Mouse (Mus musculus): ENCODE measurements around the gene Cdt1. TPM values are rescaled to one million over a fixed set of nuclear protein-coding genes. Genes with fewer than 3 reads are reported as not detected.
"Not testable (repeated sequence)": the region's sequence is repeated elsewhere in the genome, so short reads cannot be mapped to it uniquely, and the experiment has no call there.

The Cdt1 gene
- polyA plus RNA-seq, 1 experiment from 2014 or later = 7.0 TPM

DNA sequence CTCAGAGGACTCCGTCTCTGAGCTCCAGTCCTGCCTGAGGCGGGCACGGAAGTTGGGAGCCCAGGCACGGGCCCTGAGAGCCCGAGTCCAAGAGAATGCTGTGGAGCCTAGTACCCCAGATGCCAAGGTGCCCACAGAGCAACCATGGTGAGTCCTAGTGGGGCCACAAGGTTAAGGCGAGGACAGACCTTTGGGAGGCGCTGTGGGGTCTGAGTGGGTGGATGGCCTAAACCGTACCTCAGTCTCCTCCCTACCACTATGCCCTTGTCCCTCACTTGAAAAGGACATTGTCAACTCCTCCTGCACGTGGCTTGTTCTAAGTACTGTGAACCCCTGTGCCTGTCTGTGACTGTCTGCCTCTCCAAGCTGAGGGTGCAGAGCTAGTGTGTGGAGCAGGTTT lies 1.5 kb downstream of the Cdt1 start:
- Histone ChIP-seq H3K4me2 (peak overlapping the region; percentile 86; the same call in 1 of the 2 replicates), H3K4me3 (no peak overlapping the region; the same call in 1 of the 2 replicates), H3K27ac (no peak overlapping the region), H3K9me3 (no peaks in the 10 kb centered on the region), H3K27me3 (replicated peaks) (no peaks in the 10 kb centered on the region), H3K36me3 (replicated peaks) (no peaks in the 10 kb centered on the region), H3K4me1 (peaks cover 28% of the 10 kb centered on the region), H3K9ac (no peak overlapping the region)
- ATAC-seq (replicated peaks) = no peak
- 64% methylated on average over 9 of the region's 9 CpGs for WGBS

DNA sequence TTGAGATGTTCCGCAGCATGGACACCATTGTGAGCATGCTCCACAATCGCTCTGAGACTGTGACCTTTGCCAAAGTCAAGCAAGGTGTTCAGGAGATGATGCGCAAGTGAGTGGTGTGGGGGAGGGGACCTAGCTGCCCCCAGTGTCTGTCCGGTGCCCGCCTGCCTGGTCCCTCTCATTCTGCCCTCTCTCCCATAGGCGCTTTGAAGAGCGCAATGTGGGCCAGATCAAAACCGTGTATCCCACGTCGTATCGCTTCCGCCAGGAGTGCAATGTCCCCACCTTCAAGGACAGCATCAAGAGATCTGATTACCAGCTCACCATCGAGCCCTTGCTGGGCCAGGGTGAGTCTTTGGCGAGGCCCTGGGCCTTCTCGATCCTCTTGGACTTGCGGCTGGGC lies 2.2 kb downstream of the Cdt1 start:
- no peak for ATAC-seq (replicated peaks)
- 97% methylated on average over 16 of the region's 16 CpGs for WGBS
- H3K9ac ChIP-seq = no peak overlapping the region
- H3K36me3 ChIP-seq (replicated peaks) = no peaks in the 10 kb centered on the region
- H3K4me1 ChIP-seq = peaks cover 35% of the 10 kb centered on the region
- no peak overlapping the region for H3K4me2 ChIP-seq
- H3K4me3 ChIP-seq = no peak overlapping the region
- H3K27me3 ChIP-seq (replicated peaks) = no peaks in the 10 kb centered on the region
- no peak overlapping the region for H3K27ac ChIP-seq
- no peaks in the 10 kb centered on the region for H3K9me3 ChIP-seq

DNA sequence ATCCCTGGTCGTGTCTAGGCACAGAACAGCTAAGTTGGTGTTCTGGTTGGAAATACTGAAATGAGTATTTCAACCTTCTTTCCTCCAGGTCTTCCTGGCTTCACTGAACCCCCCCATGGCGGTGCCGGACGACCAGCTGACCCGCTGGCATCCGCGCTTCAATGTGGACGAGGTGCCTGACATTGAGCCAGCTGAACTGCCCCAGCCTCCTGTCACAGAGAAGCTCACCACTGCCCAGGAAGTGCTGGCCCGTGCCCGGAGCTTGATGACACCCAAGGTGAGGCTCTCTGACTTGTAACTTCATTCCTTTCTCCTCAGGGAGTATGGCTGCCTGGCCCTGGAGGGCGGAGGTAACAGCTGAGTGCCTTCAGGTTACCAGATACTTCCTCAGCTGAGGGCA lies 3.3 kb downstream of the Cdt1 start:
- Histone ChIP-seq H3K9me3 (no peaks in the 10 kb centered on the region), H3K27me3 (replicated peaks) (no peaks in the 10 kb centered on the region), H3K4me1 (peaks cover 45% of the 10 kb centered on the region), H3K9ac (no peak overlapping the region), H3K36me3 (replicated peaks) (no peaks in the 10 kb centered on the region), H3K4me2 (no peak overlapping the region), H3K27ac (no peak overlapping the region), H3K4me3 (no peak overlapping the region)
- ATAC-seq (replicated peaks) = no peak
- 94% methylated on average over 11 of the region's 11 CpGs for WGBS

DNA sequence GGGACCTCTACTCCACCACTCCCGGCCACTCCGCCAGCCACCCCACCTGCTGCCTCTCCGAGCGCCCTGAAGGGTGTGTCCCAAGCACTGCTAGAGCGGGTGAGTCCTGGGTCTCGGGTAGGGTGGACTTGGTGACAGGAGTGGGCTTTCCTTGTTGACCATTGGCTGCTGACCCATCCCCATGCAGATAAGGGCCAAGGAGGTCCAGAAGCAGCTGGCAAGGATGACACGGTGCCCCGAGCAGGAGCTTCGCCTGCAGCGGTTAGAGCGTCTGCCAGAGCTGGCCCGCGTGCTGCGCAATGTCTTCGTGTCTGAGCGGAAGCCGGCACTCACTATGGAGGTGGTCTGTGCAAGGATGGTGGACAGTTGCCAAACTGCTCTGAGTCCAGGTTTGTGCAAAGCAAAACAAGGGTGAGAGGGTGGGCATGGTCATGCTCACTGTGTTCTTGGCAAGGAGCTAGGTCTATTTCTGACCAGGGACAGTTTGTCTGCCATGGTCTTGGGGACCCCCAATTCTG lies 4.0 kb downstream of the Cdt1 start:
- Histone ChIP-seq H3K27ac (no peak overlapping the region), H3K4me1 (peaks cover 41% of the 10 kb centered on the region), H3K4me2 (no peak overlapping the region), H3K9ac (no peak overlapping the region), H3K4me3 (no peak overlapping the region), H3K36me3 (replicated peaks) (no peaks in the 10 kb centered on the region), H3K9me3 (no peaks in the 10 kb centered on the region), H3K27me3 (replicated peaks) (no peaks in the 10 kb centered on the region)
- WGBS = 95% methylated on average over 17 of the region's 17 CpGs
- no peak for ATAC-seq (replicated peaks)

DNA sequence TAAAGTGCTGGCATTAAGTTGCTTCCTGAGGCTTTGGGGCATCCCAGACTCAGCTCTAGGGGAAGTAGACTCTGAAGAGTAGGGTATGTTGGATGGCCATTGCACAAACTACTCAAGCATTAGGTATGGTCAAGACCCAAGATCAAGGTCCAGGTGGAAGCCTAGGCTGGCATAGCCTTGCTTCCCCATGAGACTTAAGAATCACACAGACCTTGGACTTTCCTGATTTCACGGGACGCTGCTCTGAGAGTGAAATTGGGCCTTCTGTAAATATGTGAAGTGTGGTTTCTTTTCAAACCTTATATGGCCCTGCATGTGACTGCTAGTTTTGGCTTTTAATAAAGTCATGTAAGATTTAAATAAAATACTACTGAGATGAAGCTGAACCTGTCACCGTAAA lies 4.9 kb downstream of the Cdt1 start:
- Histone ChIP-seq H3K36me3 (replicated peaks) (no peaks in the 10 kb centered on the region), H3K27ac (no peak overlapping the region), H3K9ac (no peak overlapping the region), H3K4me1 (peaks cover 42% of the 10 kb centered on the region), H3K4me2 (no peak overlapping the region), H3K27me3 (replicated peaks) (no peaks in the 10 kb centered on the region), H3K4me3 (no peak overlapping the region), H3K9me3 (no peaks in the 10 kb centered on the region)
- WGBS = 88% methylated on average over 3 of the region's 3 CpGs
- no peak for ATAC-seq (replicated peaks)

DNA sequence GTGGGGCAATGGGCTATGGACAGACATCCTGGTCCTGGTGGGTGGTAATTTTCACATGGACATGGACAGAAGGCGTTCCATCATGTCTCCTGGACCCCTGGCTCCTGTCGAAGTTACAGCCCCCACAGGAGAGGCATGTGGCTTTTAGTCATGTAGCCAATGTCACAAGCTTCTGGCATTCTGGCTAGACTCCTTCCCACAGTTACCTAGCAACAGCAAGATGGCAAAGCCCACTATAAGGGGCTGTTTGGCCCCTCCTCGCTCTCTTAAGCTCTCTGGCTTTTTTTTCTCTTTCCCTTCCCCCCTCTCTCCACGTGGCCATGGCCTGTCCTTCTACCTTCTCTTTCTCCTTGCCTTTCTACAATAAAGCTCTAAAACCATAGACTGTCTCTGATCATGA lies 5.4 kb downstream of the Cdt1 start:
- not testable (repeated sequence) for H3K27me3 ChIP-seq (replicated peaks); H3K9me3 ChIP-seq; H3K27ac ChIP-seq; H3K4me2 ChIP-seq; H3K4me3 ChIP-seq; H3K9ac ChIP-seq; ATAC-seq (replicated peaks); H3K36me3 ChIP-seq (replicated peaks)
- peaks cover 41% of the 10 kb centered on the region for H3K4me1 ChIP-seq
- WGBS = 29% methylated on average over 4 of the region's 4 CpGs

DNA sequence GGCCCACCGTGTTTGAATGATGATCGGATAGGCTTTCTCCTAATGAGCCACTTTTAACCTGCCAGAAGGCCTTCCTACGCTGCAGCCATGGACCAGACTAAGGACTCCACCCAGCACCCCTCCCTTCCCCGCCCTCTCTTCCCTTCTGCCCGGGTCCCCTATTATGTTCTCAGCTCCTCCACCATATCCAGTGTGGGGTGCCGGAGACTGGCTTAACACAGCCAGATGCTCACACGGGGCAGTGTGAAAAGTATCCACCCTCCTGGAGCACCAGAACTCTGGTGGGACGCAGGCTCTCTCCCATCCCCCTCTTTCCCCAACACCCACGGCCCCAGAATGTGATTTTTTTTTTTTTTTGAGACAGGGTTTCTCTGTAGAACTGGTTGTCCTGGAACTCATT lies 5.8 kb downstream of the Cdt1 start:
- Histone ChIP-seq H3K9ac (no peak overlapping the region), H3K4me3 (no peak overlapping the region), H3K4me2 (no peak overlapping the region), H3K27ac (no peak overlapping the region), H3K36me3 (replicated peaks) (no peaks in the 10 kb centered on the region), H3K9me3 (no peaks in the 10 kb centered on the region), H3K4me1 (peaks cover 37% of the 10 kb centered on the region), H3K27me3 (replicated peaks) (no peaks in the 10 kb centered on the region)
- WGBS = 53% methylated on average over 9 of the region's 9 CpGs
- ATAC-seq (replicated peaks) = no peak

DNA sequence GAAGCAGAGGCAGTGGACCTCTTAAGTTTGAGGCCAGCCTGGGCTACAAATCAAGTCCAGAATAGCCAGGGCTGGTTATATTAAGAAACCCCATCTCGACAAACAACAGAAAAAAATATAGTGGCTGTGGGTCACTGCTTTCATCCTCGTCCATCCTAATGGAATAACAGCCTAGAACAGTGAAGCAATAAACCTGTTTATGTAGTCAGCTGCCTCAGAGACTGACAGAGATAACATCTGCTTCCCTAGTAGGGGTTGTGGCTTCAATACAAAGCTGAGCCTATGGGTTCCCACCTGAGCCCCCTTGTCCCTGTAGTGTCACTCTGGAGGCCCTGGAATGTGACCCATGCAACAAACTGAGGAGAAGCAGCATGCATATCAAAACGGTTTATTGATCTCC lies 6.4 kb downstream of the Cdt1 start:
- Histone ChIP-seq H3K36me3 (replicated peaks) (no peaks in the 10 kb centered on the region), H3K4me1 (peaks cover 33% of the 10 kb centered on the region), H3K9ac (no peak overlapping the region), H3K9me3 (no peaks in the 10 kb centered on the region), H3K27me3 (replicated peaks) (no peaks in the 10 kb centered on the region), H3K27ac (no peak overlapping the region), H3K4me2 (no peak overlapping the region), H3K4me3 (no peak overlapping the region)
- 60% methylated on average over 3 of the region's 3 CpGs for WGBS
- ATAC-seq (replicated peaks) = no peak

DNA sequence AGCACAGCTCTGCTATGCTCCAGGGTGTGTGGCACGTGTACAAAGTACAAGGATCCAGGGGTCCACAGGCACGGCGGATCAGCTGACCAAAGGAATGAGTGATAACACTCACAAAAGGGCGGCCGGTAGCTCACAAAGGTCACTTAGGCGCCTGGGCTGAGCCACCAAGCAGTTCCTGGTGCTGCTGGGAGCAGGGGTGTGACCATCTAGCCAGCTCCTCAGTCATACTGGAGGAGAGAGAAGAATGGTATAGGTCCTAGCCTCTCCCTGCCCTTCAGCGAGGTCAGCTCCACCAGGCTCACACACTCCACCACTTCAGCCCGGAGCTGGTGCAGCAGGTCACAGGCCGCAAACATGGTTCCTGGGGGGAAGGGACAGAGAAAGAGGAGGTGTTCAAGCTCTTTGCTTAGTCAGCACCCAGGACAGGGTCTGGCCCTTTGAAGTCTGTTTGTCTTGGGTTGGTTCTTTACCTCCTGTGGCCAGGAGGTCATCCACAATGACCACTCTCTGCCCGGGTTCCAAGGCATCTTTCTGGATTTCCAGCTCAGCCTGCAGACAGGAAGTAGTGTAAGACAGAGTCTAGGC lies 6.9 kb downstream of the Cdt1 start:
- H3K4me3 ChIP-seq = no peak overlapping the region
- peaks cover 33% of the 10 kb centered on the region for H3K4me1 ChIP-seq
- H3K27me3 ChIP-seq (replicated peaks) = no peaks in the 10 kb centered on the region
- no peak overlapping the region for H3K9ac ChIP-seq
- H3K9me3 ChIP-seq = no peaks in the 10 kb centered on the region
- peak overlapping the region; percentile 87; the same call in 1 of the 2 replicates for H3K4me2 ChIP-seq
- 55% methylated on average over 10 of the region's 10 CpGs for WGBS
- no peak for ATAC-seq (replicated peaks)
- no peak overlapping the region for H3K27ac ChIP-seq
- H3K36me3 ChIP-seq (replicated peaks) = no peaks in the 10 kb centered on the region

DNA sequence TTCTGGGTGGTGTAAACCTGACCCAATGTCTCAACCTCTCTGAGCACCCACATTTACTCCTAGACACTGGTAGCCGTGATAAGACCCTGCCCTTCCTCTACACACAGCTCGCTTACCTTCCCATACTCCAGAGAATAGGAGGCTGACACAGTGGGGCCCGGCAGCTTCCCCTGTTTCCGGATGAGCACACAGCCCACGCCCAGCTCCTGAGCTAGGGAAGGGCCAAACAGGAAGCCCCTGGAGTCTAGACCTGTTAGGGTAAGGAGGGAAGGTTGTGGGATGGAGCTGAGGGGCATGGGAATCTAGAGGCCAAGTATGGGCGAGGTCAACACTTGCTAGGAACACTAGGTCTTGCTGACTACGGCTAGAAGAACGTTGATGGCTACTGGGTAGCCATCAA lies 7.5 kb downstream of the Cdt1 start:
- no peak for ATAC-seq (replicated peaks)
- Histone ChIP-seq H3K36me3 (replicated peaks) (no peaks in the 10 kb centered on the region), H3K4me1 (peaks cover 33% of the 10 kb centered on the region), H3K4me2 (peak overlapping the region; percentile 87), H3K9me3 (no peaks in the 10 kb centered on the region), H3K9ac (no peak overlapping the region), H3K27me3 (replicated peaks) (no peaks in the 10 kb centered on the region), H3K4me3 (peak overlapping the region; percentile 63; the same call in 1 of the 2 replicates), H3K27ac (no peak overlapping the region)
- 74% methylated on average over 8 of the region's 8 CpGs for WGBS

DNA sequence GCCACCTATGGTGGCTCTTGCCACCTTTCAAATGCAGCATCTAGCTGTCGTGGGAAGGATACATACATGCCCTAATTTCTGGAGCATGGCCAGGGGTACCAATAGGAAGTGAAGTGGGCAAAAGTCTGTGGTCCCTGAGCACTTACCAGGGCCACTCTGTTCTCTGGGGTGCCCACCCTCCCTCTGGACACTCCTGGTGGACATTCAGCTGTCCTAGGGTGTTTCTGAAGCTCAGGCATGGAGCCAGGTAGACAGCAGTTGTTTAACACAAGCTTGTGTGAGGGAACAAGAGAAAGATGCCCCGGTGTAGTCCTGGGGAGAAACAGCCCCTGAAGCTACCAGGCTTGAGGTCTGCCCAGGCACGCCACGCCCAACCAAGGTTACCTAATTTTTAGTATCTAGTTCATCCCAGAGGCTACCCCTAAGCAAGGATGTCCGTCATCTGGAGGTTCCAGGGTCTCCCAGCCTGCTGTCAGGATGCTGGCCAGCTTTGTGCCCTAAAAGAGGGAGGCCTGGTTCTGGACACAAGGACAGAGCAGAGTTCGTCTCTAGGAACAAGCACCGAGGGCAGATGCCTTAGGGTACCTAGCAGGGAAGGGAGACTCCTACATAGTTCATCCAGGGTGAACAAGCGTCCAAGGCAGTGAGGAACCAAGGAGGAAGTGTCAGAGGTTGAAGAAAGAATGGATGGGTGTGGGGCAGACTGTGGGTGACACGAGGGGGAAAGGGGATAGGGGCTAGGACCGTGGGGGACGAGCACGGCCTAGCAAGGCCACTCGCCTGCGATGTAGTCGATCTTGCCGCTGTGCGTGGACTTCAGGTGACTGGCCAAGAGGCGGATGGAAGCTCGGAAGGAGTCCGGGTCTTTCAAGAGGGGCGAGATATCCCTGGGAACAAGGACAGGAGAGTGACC lies 8.2 kb downstream of the Cdt1 start:
- 19% methylated on average over 21 of the region's 21 CpGs for WGBS
- no peaks in the 10 kb centered on the region for H3K9me3 ChIP-seq
- peak overlapping the region; percentile 83 for H3K9ac ChIP-seq
- H3K4me2 ChIP-seq = peak overlapping the region; percentile 87
- ATAC-seq (replicated peaks) = peak; percentile 51
- H3K27ac ChIP-seq = peak overlapping the region; percentile 75
- no peaks in the 10 kb centered on the region for H3K36me3 ChIP-seq (replicated peaks)
- no peaks in the 10 kb centered on the region for H3K27me3 ChIP-seq (replicated peaks)
- peak overlapping the region; percentile 63 for H3K4me3 ChIP-seq
- peaks cover 33% of the 10 kb centered on the region for H3K4me1 ChIP-seq

DNA sequence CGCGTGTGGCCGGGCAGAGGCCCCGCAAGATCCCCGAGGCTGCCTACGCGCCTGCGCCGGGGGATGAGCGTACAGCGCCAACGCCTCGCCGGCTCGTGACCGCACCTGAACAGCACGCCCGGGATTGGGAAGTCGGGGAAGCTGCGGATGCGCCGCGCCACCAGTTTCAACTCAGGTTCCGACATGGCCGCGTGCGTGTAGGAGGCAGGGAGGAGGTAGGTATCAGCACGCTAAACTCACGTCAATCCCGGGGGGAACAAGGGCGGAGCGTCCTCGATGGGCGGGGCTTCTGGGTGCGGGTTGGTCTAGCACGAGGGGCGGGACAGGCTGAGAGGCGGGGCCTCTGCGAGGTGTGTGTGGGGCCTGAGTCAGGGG lies 8.8 kb downstream of the Cdt1 start, which contains the start of gene Aprt:
Gene Aprt (minus strand): TSS at position 262 of the 375 bp plus-strand sequence.
- Histone ChIP-seq H3K4me3 (peak within 1 kb of the TSS; percentile 63), H3K9ac (peak within 1 kb of the TSS; percentile 83), H3K4me1 (peaks cover 33% of the 10 kb centered on the region), H3K36me3 (replicated peaks) (no peaks in the 10 kb centered on the region), H3K27ac (peak within 1 kb of the TSS; percentile 75), H3K27me3 (replicated peaks) (no peaks in the 10 kb centered on the region), H3K4me2 (peak within 1 kb of the TSS; percentile 87), H3K9me3 (no peaks in the 10 kb centered on the region)
- under 1% methylated on average over 39 of the region's 39 CpGs for WGBS
- ATAC-seq (replicated peaks) = peak; percentile 93
